Mouse (Mus musculus): Measurements from ENCODE around the gene Mpdz.

Mpdz gene

GRCm38 (mm10) chr4:81442078-81442981 lies at the start of gene Mpdz:
Mpdz (minus strand) TSS chr4:81442815.
- peak; percentile 53 for DNase-seq (ENCODE audit: low spot score)

GRCm38 (mm10) chr4:81490556-81490955 lies 47.9 kb upstream of the Mpdz start:
- no peak for DNase-seq (ENCODE audit: low spot score)

DNA sequence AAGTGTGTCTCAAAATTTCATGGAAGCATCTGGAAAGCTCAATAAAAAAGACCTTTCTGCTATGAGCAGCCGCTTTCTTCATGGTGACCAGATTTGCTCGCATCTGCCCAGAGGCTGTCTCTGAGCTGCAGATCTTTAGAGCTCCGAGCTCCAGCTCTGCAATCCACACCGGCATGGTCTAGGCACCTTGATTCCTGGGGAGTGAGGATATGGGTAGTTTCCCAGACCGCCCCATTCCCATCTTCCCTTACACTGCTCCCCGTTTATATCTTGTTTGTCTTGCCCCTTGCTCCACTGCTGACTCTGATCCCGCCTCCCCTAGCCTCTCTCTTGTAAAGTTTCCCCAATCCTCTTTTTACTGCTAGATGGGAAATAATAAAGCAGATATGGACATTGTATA lies 42.0 kb upstream of the Mpdz start:
- no peak for DNase-seq (ENCODE audit: low spot score)

DNA sequence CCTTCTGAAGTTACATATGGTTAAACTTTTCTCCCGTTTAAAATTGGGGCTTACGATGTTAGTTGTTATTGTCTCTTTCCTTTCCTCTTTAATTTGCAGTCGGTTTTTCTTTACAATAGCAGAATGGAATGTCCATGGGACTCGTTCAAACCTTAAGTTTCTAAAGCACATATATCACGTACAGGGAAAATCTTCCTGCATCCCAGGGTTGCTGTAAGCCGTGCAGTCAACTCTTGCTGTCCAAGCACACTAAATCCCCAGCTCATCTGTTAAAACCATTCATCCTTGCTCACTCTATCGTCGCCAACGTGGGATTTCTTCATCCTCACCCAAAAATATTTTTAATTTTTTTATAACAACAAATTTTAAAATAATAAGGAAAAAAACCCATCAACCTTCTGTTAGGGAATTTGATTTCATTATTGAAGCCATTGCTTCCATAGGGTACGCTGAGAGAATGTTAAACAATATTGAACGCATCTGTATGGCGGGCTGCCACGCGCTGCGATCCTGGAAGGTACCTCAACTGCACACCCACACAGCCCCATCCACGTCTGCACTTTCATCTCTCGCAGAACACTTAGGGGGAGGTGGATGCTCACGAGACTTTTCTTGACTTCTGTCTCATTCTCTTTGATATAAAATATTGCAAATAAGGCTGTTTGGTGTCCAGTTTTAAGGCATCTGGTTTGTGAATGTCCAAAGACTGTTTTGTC lies 41.4 kb upstream of the Mpdz start:
- DNase-seq (ENCODE audit: low spot score) = no peak

GRCm38 (mm10) chr4:81483159-81483558 lies 40.5 kb upstream of the Mpdz start:
- DNase-seq (ENCODE audit: low spot score) = no peak

GRCm38 (mm10) chr4:81466821-81467220 lies 24.2 kb upstream of the Mpdz start:
- DNase-seq (ENCODE audit: low spot score) = no peak

DNA sequence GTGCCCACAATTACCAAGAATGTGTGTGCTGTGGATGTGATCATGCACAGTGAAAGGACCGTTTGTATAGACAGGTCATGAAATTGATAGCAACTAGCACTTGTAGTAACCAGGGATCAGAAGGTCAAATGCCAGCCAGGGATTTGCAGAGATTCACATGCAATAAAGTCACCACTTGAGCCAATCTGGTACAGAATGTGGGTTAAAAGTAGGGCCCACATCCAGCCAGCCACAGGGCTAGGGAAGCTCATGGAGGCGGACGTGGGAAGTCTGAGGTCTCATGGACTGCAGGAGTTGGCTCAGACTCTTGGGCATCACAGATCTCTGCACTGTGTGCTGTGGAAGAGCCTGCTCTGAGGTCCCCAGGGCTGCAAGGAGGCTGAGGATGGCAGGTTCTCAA lies 22.6 kb upstream of the Mpdz start:
- DNase-seq (ENCODE audit: low spot score) = no peak

GRCm38 (mm10) chr4:81462253-81462652 lies 19.6 kb upstream of the Mpdz start:
- no peak for DNase-seq (ENCODE audit: low spot score)

DNA sequence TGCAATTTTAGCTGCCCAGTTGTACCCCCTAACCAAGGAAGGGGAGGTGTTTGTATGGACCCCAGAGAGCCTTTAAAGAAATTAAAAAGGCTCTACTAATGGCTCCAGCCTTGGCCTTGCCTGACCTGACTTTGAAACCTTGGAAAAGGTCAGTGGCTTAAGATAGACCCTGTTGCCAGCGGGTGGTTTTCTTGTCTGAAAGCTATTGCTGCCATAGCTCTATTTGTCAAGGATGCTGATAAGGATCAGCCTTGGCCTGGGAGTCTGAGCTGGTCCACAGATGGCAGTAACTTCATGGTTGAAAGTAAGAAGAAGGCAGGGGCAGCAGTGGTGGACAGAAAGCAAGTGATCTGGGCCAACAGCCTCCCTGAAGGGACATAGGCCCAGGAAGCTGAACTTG lies 16.3 kb upstream of the Mpdz start:
- DNase-seq (ENCODE audit: low spot score) = no peak

DNA sequence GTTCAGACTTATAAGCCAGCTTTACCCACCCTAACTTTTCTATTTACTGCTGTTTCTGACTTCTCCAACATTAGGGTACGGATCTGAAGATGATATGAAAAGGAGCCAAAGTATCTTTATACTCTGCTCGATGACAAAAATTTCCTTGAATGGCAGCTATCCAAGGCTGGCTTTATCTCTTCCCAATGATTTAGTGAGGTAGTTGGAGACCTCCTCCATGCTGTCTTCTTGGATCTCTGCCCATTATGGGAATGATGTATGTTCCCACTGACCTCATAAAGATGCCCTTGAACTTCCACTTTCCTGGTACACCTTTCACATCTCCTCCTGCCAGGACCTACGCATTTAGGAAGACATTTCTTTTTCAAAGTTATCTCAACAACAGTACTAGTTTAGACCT lies 11.2 kb upstream of the Mpdz start:
- DNase-seq (ENCODE audit: low spot score) = no peak

GRCm38 (mm10) chr4:81452183-81452582 lies 9.6 kb upstream of the Mpdz start:
- DNase-seq (ENCODE audit: low spot score) = no peak

DNA sequence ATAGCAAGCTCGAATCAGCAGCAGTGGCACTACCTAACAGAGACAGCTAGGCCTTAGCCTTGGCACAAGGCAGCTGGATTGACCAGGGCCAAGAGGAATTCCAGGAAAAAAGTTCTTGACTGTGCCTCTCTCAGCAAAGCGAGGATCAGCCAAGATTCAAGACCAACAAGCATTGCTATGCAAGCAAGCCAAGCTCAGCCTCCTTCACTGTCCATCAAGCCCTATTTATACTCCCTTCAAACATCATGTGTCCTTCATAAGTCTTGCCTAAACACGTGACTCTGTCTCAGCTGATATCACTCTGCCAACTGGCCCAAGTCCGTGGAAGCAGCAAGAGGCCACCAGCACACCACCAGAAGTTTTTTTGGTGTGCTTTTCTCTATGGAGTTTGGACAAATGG lies 6.8 kb upstream of the Mpdz start:
- no peak for DNase-seq (ENCODE audit: low spot score)

DNA sequence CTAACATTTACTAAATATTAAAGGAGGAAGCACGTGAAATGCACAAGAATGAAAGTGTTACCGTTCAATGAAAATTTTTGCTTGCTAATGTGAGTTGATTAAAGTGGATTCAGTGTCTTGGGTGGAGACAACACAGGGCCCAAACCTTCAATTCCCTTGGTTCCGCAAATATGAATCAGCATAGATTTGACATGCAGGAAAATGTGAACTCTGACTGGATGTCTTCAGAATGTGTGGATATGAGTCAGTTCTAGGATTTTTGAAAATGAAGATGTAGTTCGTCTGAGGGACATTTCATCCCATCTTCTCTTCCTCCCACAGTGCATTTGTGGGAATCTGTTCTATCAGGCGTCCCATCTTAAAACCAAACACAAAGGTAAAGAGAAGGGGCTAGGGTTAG lies 951 bp upstream of the Mpdz start:
- no peak for DNase-seq (ENCODE audit: low spot score)

DNA sequence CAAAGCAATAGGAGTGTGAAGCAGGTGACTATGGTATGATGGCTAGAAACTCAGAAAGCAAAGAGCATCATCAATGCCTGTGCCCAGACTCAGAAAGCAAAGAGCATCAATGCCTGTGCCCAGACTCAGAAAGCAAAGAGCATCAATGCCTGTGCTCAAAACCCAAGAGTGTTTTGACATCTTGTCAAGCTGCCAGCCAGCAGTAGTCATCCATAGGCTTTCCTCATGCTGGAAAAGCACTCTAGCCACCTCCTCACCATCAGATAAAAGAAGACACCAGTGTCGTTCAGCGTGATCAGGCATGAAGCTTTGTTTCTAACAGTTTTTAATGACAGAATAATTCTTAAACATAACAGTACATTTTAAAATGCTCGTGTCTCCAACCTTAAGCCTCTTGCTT lies 8.7 kb downstream of the Mpdz start:
- DNase-seq (ENCODE audit: low spot score) = no peak

GRCm38 (mm10) chr4:81430826-81431225 lies 11.8 kb downstream of the Mpdz start:
- DNase-seq (ENCODE audit: low spot score) = no peak

- DNase-seq (ENCODE audit: low spot score) = peak; percentile 21
Measured at GRCm38 (mm10) chr4:81430105-81430504, 12.5 kb downstream of the Mpdz start.

DNA sequence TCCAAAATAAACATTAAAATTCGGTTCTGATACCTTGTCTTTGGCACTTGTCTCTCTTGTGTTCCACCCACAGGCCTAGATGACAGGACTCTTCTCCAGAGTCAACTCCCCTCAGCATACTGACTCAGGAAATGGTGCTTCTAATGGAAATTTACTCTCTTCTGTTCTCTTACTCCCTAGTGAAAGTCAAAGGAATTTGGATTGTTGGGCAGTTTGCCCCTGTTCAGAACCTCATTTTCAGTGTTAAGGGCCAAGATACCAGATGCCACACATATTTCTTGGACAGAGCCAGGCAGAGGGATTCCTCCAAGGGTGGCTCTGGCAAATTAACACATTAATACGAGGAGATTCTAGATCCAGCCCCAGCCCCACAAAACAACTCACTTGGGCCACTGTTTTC lies 12.9 kb downstream of the Mpdz start:
- DNase-seq (ENCODE audit: low spot score) = no peak

DNA sequence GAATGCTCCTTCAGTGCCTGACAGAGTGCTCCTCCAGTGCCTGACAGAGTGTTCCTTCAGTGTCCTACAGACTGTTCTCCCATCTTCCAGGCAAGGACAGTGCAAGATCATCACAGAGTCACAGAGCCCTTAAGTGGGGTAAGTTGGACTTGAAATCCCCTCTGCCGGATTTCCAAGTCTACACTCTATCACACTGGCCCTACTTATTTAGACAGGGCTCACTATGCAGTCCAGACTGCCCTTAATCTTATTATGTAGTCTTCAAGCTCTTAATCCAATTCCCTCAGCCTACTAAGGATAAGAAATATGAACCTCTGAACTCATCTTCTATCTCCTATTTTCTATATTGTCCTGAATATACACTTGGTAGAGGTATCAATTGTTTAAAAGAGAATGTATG lies 19.1 kb downstream of the Mpdz start:
- no peak for DNase-seq (ENCODE audit: low spot score)

GRCm38 (mm10) chr4:81421621-81422020 lies 21.0 kb downstream of the Mpdz start:
- DNase-seq (ENCODE audit: low spot score) = no peak

DNA sequence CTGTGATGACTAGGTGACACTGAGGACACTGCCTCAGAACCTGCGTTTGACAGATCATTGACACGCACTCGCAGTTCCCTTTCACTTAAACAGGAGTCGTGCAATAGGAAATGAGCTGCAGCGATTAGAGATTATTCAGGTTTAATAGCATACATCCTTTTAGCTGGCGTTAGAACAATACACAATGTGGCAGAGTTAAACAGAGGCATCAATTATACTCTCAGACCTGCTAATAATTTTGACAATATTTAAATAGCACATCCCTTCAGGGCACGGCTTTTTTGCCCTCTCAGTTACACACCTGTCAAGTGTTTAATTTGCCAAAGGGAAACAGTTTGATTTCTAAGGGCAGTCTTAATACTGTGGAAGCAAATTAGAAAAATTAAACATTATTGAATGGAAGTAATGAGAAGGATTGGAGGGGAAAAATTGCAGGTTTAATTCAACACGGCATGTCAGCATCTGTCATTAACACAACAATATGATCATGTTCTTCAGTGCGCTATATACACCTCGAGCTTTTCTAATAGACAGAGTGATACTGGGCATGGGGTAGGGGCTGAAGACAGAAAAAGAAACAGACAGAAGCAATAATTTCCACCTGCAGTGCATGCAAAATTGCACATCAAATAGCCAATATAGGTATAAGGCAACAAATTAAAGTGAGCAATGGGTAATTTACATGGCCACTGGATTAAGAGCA lies 27.1 kb downstream of the Mpdz start:
- DNase-seq (ENCODE audit: low spot score) = no peak

GRCm38 (mm10) chr4:81414684-81415323 lies 27.8 kb downstream of the Mpdz start:
- no peak for DNase-seq (ENCODE audit: low spot score)

DNA sequence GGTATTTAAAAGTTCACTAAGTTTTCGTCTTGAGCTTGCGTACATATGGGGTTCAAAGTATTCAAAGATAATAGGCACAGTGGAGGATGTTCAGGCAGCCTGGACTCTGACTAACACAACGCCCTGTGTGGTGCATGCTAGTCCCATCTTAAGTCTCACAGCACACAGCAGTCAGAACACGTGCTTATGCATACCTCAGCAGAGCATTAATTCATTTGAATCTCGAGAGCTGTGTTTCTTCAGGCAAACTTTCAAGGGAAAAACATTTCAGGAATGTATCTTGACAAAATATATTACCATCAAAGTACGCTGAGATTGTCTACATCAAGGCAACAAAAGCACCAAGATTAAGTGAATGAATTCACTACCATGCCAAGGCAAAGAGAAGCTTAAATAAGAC lies 45.7 kb downstream of the Mpdz start:
- DNase-seq (ENCODE audit: low spot score) = no peak

Data from layer of hippocampus, adult 11-12 months (tissue).